Mouse (Mus musculus) lung, adult 2 months (tissue): ENCODE data around the gene Uox.

Source experiments
- CTCF ChIP-seq: fragments of 200-500 bp; IDR thresholded peaks from 2 replicates; pipeline ENCODE4 v1.5.1; 2011; ENCODE audit warnings: mild to moderate bottlenecking, low read length, control low read depth; ENCODE audit not compliant: insufficient read depth
- POLR2A ChIP-seq: fragments of 200-500 bp; IDR thresholded peaks from 2 replicates; pipeline ENCODE4 v1.6.1; 2011; ENCODE audit warnings: low read depth, mild to moderate bottlenecking, control low read depth, low read length, borderline replicate concordance; ENCODE audit errors: extremely low read depth

GRCm38 (mm10) chr3:146617946-146618345 is 47.7 kb downstream of the Uox start:
- TF ChIP-seq CTCF, result no peak
- no peak for TF ChIP-seq POLR2A
